Mouse (Mus musculus) stomach, postnatal 0 days (tissue): ENCODE measurements around the gene Agpat2. TPM values are rescaled to one million over a fixed set of nuclear protein-coding genes. Genes with fewer than 3 reads are reported as not detected.

ENCODE experiments used
- ATAC-seq: fragments of 200-750 bp; cut with Nextera tagmentation; 2 replicates; pipeline ENCODE4 v1.8.0; 2017; ENCODE audit not compliant: low FRiP score, low TSS enrichment
- DNase-seq: peaks from one replicate; pipeline ENCODE4 v3.0.0-alpha.2; 2016; ENCODE audit warnings: low spot score
- H3K27ac ChIP-seq: fragments of 300-500 bp; sonication (generic); replicated peaks from 2 replicates; pipeline ENCODE4 v1.5.1; 2014; ENCODE audit warnings: mild to moderate bottlenecking, control low read depth
- H3K27me3 ChIP-seq: fragments of 300-500 bp; sonication (generic); 2 replicates; pipeline ENCODE4 v1.6.1; 2014; ENCODE audit warnings: low read length; ENCODE audit not compliant: control insufficient read depth, insufficient read depth
- H3K36me3 ChIP-seq: fragments of 300-500 bp; sonication (generic); 2 replicates; pipeline ENCODE4 v1.6.1; 2014; ENCODE audit warnings: low read length, mixed read lengths; ENCODE audit not compliant: control insufficient read depth, insufficient read depth
- H3K4me1 ChIP-seq: fragments of 300-500 bp; sonication (generic); replicated peaks from 2 replicates; pipeline ENCODE4 v1.6.1; 2014; ENCODE audit warnings: antibody characterized with exemption; ENCODE audit not compliant: control insufficient read depth, insufficient read depth
- H3K4me2 ChIP-seq: fragments of 300-500 bp; sonication (generic); replicated peaks from 2 replicates; pipeline ENCODE4 v1.6.1; 2014; ENCODE audit warnings: low read depth, mild to moderate bottlenecking, control low read depth, moderate library complexity
- H3K4me3 ChIP-seq: fragments of 300-500 bp; sonication (generic); 2 replicates; pipeline ENCODE4 v1.5.1; 2014; ENCODE audit warnings: low read depth, low read length, control low read depth
- H3K9ac ChIP-seq: fragments of 300-500 bp; sonication (generic); 2 replicates; pipeline ENCODE4 v1.6.1; 2014; ENCODE audit warnings: mild to moderate bottlenecking, low read length, control low read depth, mixed read lengths
- H3K9me3 ChIP-seq: fragments of 300-500 bp; sonication (generic); 2 replicates; pipeline ENCODE4 v1.6.1; 2016; ENCODE audit warnings: low read length; ENCODE audit not compliant: control insufficient read depth
- CTCF ChIP-seq: IDR thresholded peaks from 2 replicates; pipeline ENCODE4 v1.5.1; 2016; ENCODE audit warnings: antibody characterized with exemption, low read depth, mild to moderate bottlenecking, moderate library complexity
- EP300 ChIP-seq: optimal IDR thresholded peaks from 2 replicates; pipeline ENCODE3; 2016; ENCODE audit warnings: antibody characterized with exemption
- WGBS: fragments of 180-500 bp; shearing (Covaris S2); extraction: QIAGEN DNeasy Blood & Tissue Kit; methylation state at CpG from one replicate; pipeline ENCODE4 v1.1.7; 2014; 5-methylcytosine and 5-hydroxymethylcytosine counted together
- microRNA counts: library from miRNA; unstranded; fragments of <30 nt; microRNA quantifications from one replicate; lab custom pipeline; 2015
- microRNA-seq: library from miRNA; unstranded; fragments of <30 nt; microRNA quantifications from one replicate; pipeline ENCODE4, GENCODE M21; 2016
- polyA plus RNA-seq: library from polyadenylated mRNA; unstranded; fragments of >200 nt; fragmentation: Nextera tagmentation; extraction: Ambion mirVana; gene quantifications from 2 replicates; pipeline ENCODE4 v1.2.1, GENCODE M21; 2015

The Agpat2 gene
- polyA plus RNA-seq, 1 experiment from 2014 or later = 109 TPM

DNA sequence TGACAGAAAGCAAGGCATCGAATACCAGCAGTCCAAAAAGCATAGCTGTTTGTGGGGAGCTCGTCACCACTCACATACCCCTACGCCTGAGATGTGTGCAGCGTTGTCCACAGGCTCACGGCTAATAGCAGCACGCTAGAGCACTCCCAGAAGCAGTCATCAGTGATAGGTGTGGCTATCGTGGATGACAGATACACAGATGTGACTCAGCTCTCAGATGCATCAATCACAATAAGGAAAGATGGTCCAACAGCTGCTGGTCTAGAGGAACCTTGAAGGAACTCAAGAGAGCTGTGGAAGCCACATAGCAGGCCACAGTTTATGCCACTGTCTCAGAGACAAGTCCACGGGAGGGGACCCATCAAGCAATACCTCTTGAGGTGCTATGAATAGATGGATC, 60.4 kb downstream of the Agpat2 start:
- WGBS = 74% methylated on average over 8 of the region's 8 CpGs
- Histone ChIP-seq H3K27me3 (no peaks in the 10 kb centered on the region), H3K9ac (no peak overlapping the region), H3K27ac (no peak overlapping the region), H3K4me3 (no peak overlapping the region), H3K36me3 (no peaks in the 10 kb centered on the region), H3K4me1 (no peaks in the 10 kb centered on the region), H3K9me3 (no peaks in the 10 kb centered on the region), H3K4me2 (no peak overlapping the region)
- no peak for DNase-seq
- TF ChIP-seq CTCF (no peak), EP300 (no peak)
- ATAC-seq = no peak

DNA sequence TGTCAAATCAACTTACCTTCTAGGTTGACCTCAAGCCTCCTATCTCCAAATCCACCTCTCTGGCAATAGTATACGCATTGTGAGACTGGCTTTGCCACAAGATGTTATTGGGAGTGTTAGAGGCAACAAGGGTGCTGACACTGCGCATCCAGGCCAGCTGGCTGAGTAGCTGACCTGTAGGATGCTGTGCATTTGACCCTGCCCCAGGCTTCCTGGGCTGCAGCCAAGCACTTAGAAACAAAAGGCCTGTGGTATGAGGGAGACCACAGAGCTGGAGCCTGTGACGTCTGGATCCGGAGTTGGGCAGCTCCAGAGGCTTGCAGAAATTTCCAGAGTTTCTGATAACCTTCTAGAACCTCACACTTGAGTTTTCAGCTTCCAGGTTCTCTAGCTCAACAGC, 61.1 kb downstream of the Agpat2 start:
- no peaks in the 10 kb centered on the region for H3K4me1 ChIP-seq
- H3K27ac ChIP-seq = no peak overlapping the region
- H3K4me2 ChIP-seq = no peak overlapping the region
- H3K9me3 ChIP-seq = no peaks in the 10 kb centered on the region
- ATAC-seq = no peak
- H3K27me3 ChIP-seq = no peaks in the 10 kb centered on the region
- H3K9ac ChIP-seq = no peak overlapping the region
- TF ChIP-seq EP300 (no peak), CTCF (no peak)
- DNase-seq = no peak
- no peak overlapping the region for H3K4me3 ChIP-seq
- WGBS = 59% methylated on average over 4 of the region's 4 CpGs
- H3K36me3 ChIP-seq = no peaks in the 10 kb centered on the region

MicroRNA genes within 50 kb of the gene (microRNA counts, 519-probe panel; counts per million panel counts)
- microRNA mmu-miR-126-3p (lab: Ali Mortazavi, UCI) (7,672 counts per million, percentile 97 among the panel's probes with 10 or more counts), microRNA mmu-miR-126-5p (lab: Ali Mortazavi, UCI) (5,072 counts per million, percentile 56 among the panel's probes with 10 or more counts)

Small RNA genes within 50 kb of the gene (microRNA-seq; reads per million reads assigned to microRNA genes)
- gene Mir126a = not detected
- gene Mir126b = not detected

Other genes starting within 250 kb of the Agpat2 start
- gene Card9, start 243.5 kb downstream of the Agpat2 start, polyA plus RNA-seq = 0.51 and 0.55 TPM in 2 replicates
- gene Snapc4, start 223.8 kb downstream of the Agpat2 start, polyA plus RNA-seq = 7.4 and 9.5 TPM in 2 replicates
- gene Entr1, start 215.1 kb downstream of the Agpat2 start, polyA plus RNA-seq = 52.6 and 58.9 TPM in 2 replicates
- gene Pmpca, start 215.1 kb downstream of the Agpat2 start, polyA plus RNA-seq = 53.3 and 55.4 TPM in 2 replicates
- gene Inpp5e, start 195.2 kb downstream of the Agpat2 start, polyA plus RNA-seq = 6.3 and 7.7 TPM in 2 replicates
- gene Sec16a, start 159.2 kb downstream of the Agpat2 start, polyA plus RNA-seq = 10.6 and 11.7 TPM in 2 replicates
- gene Notch1, start 87.8 kb downstream of the Agpat2 start, polyA plus RNA-seq = 4.8 and 5.6 TPM in 2 replicates
- 49.7 and 54.3 TPM in 2 replicates for gene Egfl7, start 24.4 kb downstream of the Agpat2 start, polyA plus RNA-seq
- 0.18 TPM in 1 of 2 replicates, not detected in the other for gene Gm20532, start 17.8 kb downstream of the Agpat2 start, polyA plus RNA-seq
- 10.9 and 13.4 TPM in 2 replicates for gene Fam69b, start 24.0 kb upstream of the Agpat2 start, polyA plus RNA-seq
- not detected in 2 replicates for gene Lcn4, start 66.9 kb upstream of the Agpat2 start, polyA plus RNA-seq